Mouse (Mus musculus) embryonic fibroblast, embryonic 13.5 days (primary cell): ENCODE data around the gene Zfp952.

ENCODE experiments used
- CTCF ChIP-seq: IDR thresholded peaks from 2 replicates; pipeline ENCODE4 v1.5.1; 2011; ENCODE audit warnings: mild to moderate bottlenecking, control low read depth, low read length, moderate library complexity, borderline replicate concordance; ENCODE audit not compliant: insufficient read depth
- POLR2A ChIP-seq: IDR thresholded peaks from 2 replicates; pipeline ENCODE4 v1.6.1; 2011; ENCODE audit warnings: low read depth, mild to moderate bottlenecking, control low read depth, low read length, moderate library complexity

DNA sequence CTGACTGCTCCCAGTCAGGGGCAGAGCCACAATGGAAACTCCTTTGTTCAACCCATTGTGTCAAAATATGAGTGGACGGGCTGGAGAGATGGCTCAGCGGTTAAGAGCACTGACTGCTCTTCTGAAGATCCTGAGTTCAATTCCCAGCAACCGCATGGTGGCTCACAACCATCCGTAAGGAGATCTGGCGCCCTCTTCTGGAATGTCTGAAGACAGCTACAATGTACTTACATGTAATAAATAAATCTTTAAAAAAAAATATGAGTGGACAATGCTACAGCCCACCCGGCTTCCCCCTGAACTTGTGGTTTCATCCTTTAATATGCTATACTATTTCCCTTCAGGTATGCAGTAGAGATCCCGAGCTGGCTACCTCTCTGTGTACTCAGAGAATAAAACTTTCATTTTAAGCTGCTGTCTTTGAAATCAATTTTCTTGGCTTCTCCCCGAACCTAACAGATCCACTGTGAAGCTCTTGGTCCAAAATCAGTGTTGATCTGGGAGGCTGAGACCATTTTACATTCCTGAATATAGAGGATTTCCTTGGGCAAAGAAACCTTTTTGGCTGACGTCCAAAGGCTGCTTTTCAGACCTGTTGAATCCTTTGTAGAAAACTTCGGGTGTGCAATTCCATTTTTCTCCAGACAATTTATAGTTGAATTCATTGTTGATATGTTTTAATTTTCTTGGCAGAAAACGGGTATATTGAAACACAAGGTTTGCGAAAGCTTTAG, 797 bp upstream of the Zfp952 start:
- no peak for TF ChIP-seq CTCF
- TF ChIP-seq POLR2A = no peak
